Mouse (Mus musculus) 3T3-L1 (cell line): Measurements from ENCODE around the gene Hirip3.
"Not testable (repeated sequence)": the region's sequence is repeated elsewhere in the genome, so short reads cannot be mapped to it uniquely, and the experiment has no call there.

Source experiments
- DNase-seq: peaks from one replicate; pipeline ENCODE4 v3.0.0-alpha.2; 2015; ENCODE audit warnings: low read depth, low spot score

Gene Hirip3

DNA sequence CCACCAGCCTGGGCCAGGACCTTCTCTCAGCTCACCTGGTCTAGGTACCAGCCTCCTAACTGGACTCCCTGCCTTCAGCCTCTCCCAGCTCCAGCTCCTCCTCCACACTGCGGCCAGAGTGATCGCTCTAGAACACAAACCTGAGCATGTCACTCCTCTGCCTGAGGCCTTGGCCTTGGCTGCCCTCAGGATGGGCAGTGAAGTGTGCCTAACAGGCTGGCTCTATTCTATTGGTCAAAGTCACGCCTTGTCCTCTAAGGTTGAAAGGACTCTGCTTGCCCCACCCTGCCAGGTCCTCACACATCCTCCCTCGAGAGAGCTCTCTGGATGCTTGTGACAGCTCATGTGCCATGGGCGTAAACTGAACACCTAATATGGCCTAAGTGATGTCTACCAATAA, 8.3 kb upstream of the Hirip3 start:
- no peak for DNase-seq

DNA sequence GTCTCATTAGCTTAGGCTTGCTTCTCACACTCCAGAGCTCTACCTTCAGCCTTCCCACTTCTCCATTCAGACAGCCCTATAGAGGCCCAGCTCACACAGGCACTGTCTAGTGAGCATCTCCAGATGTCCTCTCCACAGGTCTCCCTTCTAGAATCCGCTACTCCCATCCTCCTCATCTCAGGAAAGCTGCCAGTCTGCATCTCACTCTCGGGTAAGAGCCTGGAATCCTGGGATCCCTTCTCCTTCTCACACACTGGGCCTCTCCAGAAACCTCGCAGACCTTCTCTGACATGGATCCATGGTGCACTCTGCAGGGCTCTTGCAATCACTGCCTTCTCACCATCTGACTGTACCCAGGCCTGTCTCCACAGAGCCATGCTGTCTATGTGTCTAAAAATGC, 6.1 kb upstream of the Hirip3 start:
- DNase-seq: no peak

DNA sequence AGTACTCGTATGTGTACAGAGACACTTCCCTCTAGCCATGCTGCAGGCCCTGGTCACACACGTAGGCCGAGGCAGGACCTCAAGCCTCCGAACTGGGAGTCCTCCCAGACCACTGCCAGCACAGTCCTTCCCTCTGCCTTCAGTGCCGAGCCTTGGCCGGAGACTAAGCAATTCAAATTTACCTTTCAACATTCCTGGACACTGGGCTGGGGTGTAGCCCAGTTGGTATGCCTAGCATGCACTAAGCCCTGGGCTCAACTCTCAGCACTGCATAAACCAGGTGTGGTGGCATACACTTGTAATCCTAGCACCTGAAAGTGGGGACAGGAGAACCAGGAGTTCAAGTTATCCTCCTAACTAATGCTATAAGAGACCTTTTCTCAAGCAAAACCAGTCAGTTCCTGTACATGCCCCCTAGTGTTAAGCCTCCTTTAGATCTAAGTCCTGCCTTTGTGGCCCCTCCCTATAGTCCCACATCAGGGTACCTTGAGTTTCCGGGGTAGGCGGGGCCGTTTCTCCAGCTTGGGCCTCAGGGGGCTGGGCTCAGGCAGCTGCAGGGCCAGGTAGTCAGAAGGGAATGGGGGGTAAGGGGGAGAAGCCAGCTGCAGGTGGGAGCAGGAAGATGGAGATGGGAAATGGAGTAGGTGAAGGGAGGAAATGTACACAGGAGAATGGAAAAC, 4.9 kb upstream of the Hirip3 start:
- DNase-seq: no peak

DNA sequence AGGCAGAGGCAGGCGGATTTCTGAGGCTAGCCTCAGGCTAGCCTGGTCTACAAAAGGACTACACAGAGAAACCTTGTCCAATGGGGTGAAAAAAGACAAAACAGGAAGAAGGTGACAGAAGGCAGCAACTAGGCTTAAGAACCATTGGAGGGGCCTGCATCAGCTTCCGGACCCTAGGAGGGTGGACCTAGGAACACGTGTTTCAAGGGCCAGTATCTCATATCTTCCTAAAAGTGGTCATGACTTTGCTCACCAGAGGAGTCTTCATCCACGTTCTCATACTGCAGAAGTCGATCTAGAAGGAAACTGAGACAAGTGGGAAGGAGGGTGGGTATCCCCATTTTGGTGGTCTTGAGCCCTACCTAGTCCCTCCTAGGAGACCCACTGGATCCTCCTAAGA, 785 bp upstream of the Hirip3 start:
- DNase-seq: no peak

DNA sequence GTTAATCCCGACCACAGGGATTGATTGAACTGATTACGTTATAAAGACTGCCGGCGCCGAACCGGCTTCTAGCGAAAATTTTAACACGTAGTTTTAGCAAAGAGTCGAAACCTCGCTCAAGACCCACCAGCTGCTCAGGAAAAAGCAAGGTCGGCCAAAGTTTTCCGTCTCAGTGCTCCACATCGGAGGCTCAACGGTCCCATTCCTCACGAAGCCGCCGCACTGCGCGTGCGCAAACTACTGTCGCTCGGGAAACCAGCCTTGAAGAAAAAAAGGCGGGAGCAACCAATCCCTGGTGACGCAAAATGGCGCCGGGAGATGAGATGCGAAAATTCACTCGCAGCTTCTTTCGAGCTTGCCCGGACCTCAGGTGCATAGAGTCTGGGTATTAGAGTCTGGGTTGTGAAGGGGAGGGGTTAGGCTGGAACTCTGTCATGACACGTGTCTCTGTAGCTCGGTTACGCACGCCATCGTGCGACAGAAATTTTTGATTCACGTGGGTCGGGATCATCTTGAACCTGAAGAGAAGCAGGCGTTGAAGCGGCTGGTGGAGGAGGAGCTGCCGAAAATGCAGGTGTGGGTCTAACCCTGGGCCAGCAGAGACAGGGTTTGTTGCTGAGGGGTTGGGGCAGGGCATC, 494 bp downstream of the Hirip3 start, which contains the start of gene Ino80e:
Ino80e (minus strand) TSS at position 231 of the 638 bp plus-strand sequence.
- peak; percentile 93 for DNase-seq

DNA sequence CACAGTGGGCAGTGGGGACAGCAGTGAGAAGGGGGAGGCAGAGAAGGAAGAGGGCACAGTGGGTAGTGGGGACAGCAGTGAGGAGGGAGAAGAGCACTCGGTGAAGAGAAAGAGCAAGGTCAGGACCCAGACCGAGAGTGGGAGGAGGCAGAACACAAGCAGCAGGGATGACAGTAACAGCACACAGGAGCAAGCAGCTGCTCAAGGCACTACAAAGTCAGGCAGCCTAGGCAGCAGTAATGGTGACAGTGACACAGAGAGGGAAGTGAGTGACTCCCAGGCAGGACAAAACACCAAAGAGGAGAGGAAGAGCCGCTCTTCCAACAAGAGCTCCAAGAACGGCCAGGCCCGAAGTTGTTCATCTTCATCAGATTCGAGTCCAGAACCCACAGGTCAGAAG, 2.0 kb downstream of the Hirip3 start:
- no peak for DNase-seq

DNA sequence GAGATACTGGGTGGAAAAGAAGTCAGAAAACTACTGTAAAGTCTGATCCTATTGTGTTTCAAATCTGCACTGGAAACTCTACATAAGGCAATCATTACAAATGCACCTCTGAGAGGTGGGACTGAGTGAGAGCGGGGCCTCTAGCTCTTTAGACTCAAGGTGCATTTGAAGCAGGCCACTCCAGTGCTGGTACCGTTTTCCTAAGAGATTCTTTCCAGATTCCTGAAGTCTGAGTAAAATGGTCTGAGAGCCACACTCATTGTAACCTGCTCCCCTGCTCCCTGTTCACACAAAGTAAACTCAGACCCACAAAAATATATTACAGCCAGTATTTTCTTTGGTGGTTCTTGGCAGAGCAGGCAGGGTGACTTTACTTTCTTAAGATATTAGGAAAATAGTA, 5.8 kb downstream of the Hirip3 start:
- no peak for DNase-seq

DNA sequence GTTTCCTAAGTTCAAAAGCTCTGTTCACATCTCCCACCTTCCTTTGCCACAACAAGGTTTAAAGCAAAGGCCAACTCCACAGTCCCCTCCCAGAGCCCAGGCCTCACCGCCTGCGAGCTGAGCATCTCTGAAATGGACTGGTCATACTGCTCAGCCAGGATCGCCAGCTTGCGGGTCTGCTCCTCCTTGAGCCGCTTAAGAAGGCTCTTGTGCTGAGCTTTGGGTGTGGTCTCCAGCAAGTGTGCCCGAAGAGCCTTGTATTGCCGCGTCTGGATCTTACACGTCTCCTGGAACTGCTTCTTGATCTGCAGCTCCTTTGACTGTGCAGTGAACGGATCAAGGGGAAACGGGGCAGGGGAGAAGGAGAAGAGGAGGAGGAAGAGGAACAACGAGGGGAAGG, 6.2 kb downstream of the Hirip3 start:
- no peak for DNase-seq

DNA sequence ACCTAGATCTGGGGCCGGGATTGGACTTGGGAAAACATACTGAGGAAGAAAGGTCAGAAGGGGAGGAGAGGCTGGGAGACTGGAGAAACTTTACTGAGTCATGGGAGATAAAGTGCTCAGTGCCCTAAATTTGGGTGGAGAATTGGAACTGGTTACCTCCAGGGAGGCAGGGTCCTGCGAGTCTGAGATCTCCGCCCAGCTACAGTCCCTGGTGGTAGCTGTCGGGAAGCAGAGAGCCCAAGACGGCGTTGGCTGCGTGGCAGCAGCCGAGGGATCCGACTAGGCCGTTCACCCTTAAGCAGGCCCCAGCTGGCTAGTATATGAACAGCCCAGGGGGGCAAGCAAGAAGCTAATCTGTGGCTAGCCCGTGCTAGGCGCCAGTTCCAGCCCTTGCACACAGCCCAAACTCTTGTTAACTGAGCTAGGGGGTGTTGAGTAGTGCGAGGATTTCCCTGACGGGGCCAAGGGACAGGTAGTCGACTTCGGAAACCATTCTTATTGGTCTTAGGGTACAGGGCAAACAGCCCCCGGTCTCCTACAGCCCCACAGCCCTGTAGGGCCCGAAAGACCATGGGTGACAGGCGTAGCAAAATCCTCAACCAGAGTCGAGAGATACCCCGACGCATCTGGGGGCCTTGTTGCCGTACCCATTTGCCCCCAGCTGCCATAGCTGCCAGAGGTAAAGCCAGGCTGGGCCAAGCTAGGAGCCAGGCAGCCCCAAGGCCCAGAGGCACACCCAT, 8.2 kb downstream of the Hirip3 start:
- DNase-seq: no peak

DNA sequence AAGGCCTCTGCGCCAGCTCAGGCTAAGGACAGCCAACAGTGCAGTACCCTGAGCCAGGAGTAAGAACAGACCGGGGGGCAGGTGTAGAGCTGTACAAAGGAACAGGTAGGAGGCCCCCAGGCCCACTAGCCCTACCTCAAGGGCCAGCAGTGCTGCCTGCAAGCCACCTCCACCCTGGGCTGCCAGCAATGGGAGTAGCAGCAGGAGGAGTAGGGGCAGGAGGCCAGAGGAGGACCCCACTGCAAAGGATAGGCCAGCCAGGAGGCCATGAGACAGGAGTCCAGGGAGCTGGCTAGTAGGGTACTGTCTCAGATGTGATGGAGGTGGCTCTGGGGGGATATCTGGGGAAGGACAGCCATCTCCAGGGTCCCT, 8.7 kb downstream of the Hirip3 start:
- no peak for DNase-seq

DNA sequence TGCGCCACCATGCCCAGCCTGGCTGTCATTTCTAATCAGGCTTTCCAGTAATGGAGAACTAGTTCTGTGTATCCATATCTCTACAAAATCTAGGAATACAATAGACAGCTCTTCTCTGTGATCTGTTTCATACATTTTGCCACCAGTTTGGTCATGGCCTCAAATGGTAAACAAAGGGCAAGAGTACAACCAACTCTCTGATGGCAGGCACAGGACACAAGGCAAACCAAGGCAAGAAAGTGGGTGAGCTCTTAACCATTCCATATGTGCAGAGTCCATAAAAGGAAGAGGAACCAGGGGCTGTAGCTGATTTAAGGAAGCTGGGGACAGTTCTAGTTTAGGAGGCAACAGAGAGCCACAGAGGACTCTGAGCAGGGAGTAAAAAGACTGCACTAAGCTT, 15.5 kb downstream of the Hirip3 start:
- DNase-seq: no peak

DNA sequence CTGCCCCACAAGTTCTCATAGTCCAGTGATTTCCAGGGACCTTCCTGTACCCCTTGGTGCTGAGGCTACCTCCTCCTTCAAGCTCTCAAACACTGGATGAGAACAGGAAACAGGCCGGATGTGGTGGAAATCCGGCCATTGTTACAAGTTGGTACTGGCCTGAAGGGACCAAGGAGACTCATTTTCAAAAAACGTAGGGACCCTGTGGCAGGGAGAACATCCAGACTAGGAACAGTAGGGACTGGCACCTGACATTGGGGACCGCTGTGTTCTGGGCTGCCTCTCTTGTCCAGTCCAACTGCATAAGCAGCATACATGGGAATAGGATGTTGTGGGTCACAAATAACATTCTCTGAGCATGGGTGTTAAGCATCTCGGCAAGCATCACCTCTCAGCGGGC, 19.3 kb downstream of the Hirip3 start:
- DNase-seq: no peak

DNA sequence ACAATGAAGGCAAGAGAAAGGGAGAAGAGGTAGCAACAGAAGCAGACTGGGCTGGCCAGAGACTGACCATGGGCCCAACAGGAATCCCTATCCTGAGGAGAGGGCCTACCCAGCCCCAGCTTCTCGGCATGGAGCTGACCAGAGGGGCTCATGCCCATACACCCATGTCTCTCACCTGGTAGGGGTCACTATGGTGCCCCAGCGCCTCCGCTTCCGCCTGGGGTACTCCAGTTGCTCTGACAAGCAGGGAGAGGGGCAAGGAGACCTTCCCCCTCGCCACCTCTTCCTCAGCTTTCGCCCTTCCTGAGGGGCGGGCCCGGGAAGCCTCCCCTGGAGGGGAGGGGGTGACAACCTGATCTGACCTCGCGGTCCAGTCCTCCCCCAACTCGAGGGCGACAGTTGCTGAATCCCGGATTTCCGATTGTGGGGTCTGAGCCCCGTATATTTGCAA, 22.0 kb downstream of the Hirip3 start:
- no peak for DNase-seq

DNA sequence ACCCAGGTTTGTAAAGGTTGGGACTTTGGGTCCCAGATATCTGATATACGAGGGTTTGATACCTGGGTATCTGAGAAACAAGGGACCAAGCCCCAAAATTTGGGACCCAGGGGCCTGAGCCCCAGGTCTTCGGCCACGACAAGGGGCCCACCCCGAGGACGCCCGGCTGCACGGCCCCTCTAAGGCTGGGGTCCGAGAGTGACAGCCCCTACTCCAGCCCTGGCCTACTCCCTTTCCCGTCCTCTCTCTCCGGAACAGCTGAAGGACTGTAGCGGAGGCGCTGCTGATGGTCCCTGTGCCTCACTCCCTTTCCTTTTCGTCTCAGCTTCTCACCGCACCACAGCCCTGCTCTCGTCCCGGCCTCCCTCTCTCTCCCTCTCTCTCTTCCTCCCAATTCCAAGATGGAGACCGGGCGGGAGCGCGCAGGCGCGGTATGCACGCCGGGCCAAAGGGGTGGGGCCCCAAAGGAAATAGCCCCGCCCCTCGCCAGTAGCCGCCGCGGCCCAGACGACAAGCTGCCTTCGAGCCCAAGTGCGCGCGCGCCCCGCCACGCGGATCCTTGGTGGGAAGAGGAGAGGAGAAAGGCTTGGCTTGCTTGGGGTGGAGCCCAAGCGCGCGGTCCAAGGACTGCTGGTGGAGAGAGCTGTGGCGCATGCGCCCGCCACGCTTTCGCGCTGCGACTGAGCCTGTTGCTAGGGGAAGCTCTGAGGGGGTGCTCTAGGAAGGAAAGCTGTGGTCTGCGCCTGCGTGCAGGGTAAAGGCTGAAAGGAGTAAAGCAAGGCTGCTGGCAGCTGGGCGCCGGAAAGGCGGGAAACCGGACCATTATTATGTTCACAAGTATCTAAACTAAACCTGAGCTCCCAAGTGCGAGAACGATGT, 22.8 kb downstream of the Hirip3 start, which contains the start of gene Taok2:
Taok2 (minus strand) TSS at position 418 of the 879 bp plus-strand sequence.
- peak; percentile 96 for DNase-seq

DNA sequence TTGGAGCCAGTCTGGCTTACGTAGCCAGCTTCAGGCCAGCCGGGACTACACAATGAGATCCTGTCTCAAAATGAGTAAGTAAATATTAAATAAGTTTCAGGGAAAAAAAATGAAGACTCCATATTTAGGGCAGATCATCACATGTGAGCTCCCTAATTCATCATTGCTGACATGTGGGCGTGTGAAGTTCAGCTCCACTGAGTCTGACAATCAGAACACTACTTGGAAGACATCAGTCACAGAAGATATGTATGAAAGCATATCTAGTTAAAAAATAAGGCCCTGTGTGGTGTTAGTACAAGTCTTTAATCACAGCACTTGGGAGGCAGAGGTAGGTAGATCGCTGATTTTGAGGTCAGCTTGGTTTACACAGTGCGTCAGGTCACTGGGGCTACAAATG, 25.5 kb downstream of the Hirip3 start:
- DNase-seq: no peak

DNA sequence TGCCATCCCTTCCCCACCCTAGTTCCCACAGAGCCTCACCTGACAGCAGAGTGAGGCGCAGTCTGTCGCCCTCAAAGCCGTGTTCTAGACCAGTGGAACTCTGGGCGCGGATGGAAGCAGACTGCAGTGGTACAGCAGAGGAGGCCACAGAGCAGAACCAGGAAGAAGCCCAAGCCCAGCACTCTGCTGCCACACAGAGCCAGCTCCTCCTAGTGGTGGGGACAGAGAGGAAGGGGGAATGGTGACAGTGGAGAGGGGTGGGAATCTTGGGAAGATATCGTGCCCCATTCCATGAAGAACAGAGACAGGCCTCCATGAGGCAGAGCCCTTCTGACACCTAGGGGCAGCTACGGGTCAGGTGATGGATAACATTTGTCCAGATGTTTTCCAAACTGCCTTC, 27.1 kb downstream of the Hirip3 start:
- no peak for DNase-seq

DNA sequence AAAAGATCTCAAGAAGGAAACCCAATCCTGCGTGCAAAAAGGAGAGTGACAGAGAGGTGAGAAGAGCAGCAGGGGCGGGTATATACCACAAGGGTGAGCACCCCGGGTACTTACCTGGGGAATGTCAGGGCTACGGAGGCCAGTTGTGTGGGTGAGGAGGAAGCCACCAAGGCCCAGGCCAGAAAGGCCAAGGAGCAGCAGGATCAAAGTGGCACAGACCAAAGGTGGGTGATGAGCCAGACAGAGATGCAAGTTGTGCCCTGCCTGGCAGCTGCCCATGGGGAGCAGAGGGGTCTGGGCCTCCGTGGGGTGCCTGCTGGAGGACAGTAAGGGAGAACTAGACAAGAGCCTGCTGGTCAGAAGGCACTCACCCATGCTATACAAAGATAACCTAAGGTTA, 35.1 kb downstream of the Hirip3 start:
- no peak for DNase-seq

DNA sequence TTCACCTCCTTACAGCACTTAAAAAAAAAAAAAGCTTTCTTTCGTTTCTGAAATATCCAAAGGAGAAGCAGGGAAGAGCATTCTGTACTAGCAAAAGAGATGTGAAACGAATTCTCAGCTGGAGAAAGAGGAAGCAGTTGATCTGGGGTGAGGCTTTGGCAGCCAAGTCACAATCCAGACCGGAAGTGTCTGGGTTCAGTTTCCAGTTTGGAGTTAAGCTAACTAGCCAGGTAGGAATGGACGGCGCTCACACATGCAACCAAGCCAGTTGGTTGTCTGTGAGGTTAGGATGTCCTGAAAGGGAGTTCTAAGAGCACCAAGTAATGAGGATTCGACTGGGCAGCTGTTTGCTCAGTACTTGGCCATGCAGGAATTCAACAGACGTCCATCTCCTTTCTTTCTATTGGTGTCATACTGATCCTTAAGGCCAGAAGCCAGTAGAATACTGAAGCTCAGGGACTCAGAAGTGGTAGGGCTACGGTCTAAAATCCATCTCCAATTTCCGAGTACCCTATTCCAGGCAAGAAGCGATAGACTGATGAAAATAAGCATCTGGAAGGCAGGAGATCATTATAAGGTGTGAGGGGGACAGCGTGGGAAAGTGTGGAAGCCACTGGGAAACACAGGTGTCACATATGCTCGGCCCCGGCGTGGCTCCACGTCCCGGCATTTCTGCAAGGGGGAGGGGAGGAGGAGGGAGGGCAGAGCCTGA, 35.8 kb downstream of the Hirip3 start:
- peak; percentile 20 for DNase-seq

DNA sequence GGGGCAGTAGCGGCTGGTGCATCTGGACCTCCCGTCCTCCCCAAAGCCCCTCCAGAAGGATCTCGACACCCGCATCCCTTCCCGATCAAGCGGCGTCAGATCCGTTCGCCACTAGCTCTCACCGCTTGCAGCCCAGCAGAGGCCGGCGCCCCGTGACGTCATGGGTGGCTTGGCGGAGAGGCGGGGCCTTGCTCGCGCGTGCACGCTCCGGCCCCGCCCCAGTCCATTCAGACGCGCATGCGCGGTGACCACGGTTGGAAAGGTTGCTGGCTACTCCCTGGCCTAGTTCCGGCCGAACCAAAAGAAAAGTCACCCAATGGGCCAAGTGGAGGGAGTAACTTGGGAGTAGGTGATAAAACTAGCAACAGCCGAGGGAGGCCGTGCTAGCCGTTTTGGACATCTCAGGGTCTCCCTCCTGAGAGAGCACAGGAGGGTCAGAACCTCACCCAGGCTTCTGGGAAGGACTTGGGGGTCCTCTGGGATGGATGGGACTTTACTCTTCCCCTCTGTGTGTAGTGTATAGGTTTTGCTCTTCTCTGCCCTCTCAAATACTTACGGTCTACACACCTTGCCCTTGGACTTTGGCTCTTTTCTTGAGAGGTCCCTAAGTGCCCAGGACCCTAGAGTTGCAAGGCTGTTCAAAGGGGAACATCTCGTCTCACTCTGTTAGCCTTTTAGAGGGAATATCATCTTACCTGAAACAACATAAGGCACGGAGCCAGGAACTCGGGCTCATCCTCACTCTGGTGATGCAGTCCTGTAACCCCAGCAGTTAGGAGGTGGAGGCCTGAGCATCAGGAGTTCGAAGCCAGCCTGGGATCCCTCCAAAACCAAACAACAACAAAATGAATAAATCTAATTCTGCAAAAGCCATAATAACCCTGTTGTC, 36.6 kb downstream of the Hirip3 start:
- DNase-seq: peak; percentile 88

DNA sequence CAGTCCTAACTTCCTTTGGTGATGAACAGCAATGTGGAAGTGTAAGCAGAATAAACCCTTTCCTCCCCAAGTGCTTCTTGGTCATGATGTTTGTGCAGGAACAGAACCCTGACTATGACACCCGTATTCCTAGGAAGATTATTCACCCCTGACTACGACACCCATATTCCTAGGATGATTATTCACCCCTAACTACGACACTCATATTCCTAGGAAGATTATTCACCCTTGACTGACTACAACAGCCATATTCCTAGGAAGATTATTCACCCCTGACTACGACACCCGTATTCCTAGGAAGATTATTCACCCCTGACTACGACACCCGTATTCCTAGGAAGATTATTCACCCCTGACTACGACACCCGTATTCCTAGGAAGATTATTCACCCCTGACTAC, 38.0 kb downstream of the Hirip3 start:
- DNase-seq: not testable (repeated sequence)
